Mouse (Mus musculus) limb, embryonic 14.5 days (tissue): ENCODE results near the gene Prap1. TPM values are rescaled to one million over a fixed set of nuclear protein-coding genes. Genes with fewer than 3 reads are reported as not detected.
A peak's percentile ranks its signal among the peaks of the same experiment; 100 is the strongest.

Experiments used
- ATAC-seq: fragments of 200-750 bp; cut with Nextera tagmentation; 2 replicates; pipeline ENCODE4 v1.8.0; 2017; ENCODE audit warnings: low read depth, moderate number of reproducible peaks, moderate TSS enrichment; ENCODE audit not compliant: low FRiP score
- DNase-seq: peaks from one replicate; pipeline ENCODE4 v3.0.0-alpha.2; 2015; ENCODE audit warnings: low spot score
- H3K27ac ChIP-seq: fragments of 300-500 bp; sonication (generic); replicated peaks from 2 replicates; pipeline ENCODE4 v1.5.1; 2014; ENCODE audit warnings: low read depth, mild to moderate bottlenecking, low read length, moderate library complexity, mixed read lengths
- H3K27me3 ChIP-seq: fragments of 300-500 bp; sonication (generic); 2 replicates; pipeline ENCODE4 v1.6.1; 2014; ENCODE audit warnings: low read length, mixed read lengths; ENCODE audit not compliant: control insufficient read depth, insufficient read depth
- H3K36me3 ChIP-seq: fragments of 300-500 bp; sonication (generic); 2 replicates; pipeline ENCODE4 v1.6.1; 2014; ENCODE audit warnings: mild to moderate bottlenecking, low read length, moderate library complexity, mixed read lengths; ENCODE audit not compliant: control insufficient read depth, insufficient read depth
- H3K4me1 ChIP-seq: fragments of 300-500 bp; sonication (generic); 2 replicates; pipeline ENCODE4 v1.6.1; 2014; ENCODE audit warnings: antibody characterized with exemption, low read length, mixed read lengths; ENCODE audit not compliant: control insufficient read depth, insufficient read depth
- H3K4me2 ChIP-seq: fragments of 300-500 bp; sonication (generic); replicated peaks from 2 replicates; pipeline ENCODE4 v1.6.1; 2014; ENCODE audit warnings: low read depth, mild to moderate bottlenecking, low read length, moderate library complexity; ENCODE audit not compliant: severe bottlenecking
- H3K4me3 ChIP-seq: fragments of 300-500 bp; sonication (generic); replicated peaks from 2 replicates; pipeline ENCODE4 v1.5.1; 2014; ENCODE audit warnings: low read length
- H3K9ac ChIP-seq: fragments of 300-500 bp; sonication (generic); 2 replicates; pipeline ENCODE4 v1.6.1; 2014; ENCODE audit warnings: mild to moderate bottlenecking, low read depth, low read length, moderate library complexity; ENCODE audit not compliant: severe bottlenecking
- H3K9me3 ChIP-seq: fragments of 300-500 bp; sonication (generic); 2 replicates; pipeline ENCODE4 v1.6.1; 2016; ENCODE audit warnings: low read length; ENCODE audit not compliant: control insufficient read depth
- POLR2A ChIP-seq: fragments of 200-500 bp; IDR thresholded peaks from 2 replicates; pipeline ENCODE4 v1.8.0; 2012; ENCODE audit warnings: inconsistent platforms, mild to moderate bottlenecking, moderate library complexity, borderline replicate concordance; ENCODE audit not compliant: insufficient read depth, insufficient read length; ENCODE audit errors: extremely low read depth
- WGBS: fragments of 180-500 bp; shearing (Covaris S2); extraction: QIAGEN DNeasy Blood & Tissue Kit; methylation state at CpG from one replicate; pipeline ENCODE4 v1.1.7; 2014; 5-methylcytosine and 5-hydroxymethylcytosine counted together
- polyA plus RNA-seq, 2 experiments: library from polyadenylated mRNA; depleted of rRNA in 1 of 2; stranded (reverse) in 1 of 2; unstranded in 1 of 2; fragments of >200 nt; fragmentation: Nextera tagmentation in 1 of 2; extraction: Ambion mirVana in 1 of 2; gene quantifications; 2 replicates each; pipeline versions ENCODE4 v1.2.1 to v1.2.3; 2012 to 2014

The Prap1 gene
- polyA plus RNA-seq, 2 experiments, result 0.33 to 0.80 TPM

DNA sequence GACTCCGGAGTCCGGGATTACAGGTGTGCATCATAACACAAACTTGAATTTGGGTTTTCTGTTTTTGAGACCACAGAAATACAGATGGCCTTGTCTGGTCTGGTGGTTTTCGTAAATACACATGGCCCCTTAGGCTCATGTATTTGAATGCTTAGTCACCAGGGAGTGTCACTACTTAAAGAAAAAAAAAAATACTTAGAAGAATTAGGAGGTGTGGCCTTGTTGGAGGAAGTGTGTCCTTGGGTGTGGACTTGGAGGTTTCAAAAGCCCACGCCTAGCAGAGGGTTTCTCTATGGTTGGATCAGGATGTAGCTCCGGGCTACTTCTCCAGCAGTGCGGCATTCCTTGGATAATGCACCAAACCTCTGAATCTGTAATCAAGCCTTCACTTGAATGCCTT, 15.5 kb upstream of the Prap1 start:
- Histone ChIP-seq H3K27ac (no peak overlapping the region), H3K9me3 (no peaks in the 10 kb centered on the region), H3K9ac (no peak overlapping the region), H3K4me1 (no peaks in the 10 kb centered on the region), H3K36me3 (no peaks in the 10 kb centered on the region), H3K4me2 (no peak overlapping the region), H3K27me3 (peaks cover 24% of the 10 kb centered on the region), H3K4me3 (no peak overlapping the region)
- WGBS, result 65% methylated on average over 6 of the region's 6 CpGs
- no peak for ATAC-seq
- TF ChIP-seq POLR2A, result no peak
- no peak for DNase-seq

DNA sequence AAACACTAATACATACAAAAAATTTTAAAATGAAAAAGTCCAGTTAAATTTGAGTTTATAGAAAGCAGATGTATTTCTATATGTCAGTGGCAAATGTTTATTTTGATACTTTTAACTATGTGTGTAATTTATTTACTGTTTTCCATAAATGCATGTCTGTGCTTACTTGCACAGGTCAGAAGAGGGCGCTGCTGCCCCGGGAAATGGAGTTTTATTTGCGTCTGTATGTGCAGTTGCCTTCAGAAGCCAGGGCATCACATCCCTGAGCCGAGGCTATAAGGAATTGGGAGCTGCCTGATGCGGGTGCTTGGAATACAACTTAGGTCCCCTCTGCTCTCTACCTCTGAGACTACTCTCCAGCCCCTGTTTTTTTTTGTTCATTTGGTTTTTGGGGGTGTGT, 14.5 kb upstream of the Prap1 start:
- 6% methylated on average over 5 of the region's 5 CpGs for WGBS
- TF ChIP-seq POLR2A, result no peak

DNA sequence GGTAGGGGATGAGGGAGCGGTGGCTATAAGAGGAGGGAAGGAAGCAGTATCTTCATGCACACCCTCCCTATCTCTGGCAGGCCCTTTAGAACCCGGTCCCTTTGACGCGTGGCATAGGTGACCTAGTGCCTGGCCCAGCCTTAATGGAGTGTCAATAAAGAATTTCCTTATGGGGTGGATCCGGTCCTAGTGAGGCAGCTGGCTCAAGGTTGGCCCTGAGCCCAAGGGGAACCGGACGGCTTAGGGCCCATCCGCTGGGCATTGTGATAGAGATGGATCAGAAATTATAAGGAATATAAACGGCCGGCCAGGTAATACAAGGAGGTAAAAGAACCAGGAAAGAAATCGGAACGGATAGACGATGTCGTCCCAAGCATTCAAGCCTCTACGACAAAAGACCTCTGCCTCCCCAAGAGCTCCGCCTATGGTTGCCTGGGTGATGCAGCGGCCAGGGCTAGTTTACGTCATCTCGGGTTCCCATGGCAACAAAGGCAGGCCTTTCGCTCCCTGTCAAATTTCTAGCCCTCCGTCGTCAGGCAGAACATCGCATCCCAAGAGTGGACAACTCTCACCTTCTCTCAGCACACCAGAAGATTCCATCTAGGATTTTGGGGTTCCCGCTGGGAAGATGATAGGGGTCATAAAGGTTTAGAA, 12.6 kb upstream of the Prap1 start:
- H3K27me3 ChIP-seq, result peaks cover 24% of the 10 kb centered on the region
- DNase-seq (peak; percentile 81), ATAC-seq (peak; percentile 82)
- H3K9ac ChIP-seq, result peak overlapping the region; percentile 25; the same call in 1 of the 2 replicates
- H3K4me1 ChIP-seq, result no peaks in the 10 kb centered on the region
- WGBS, result 3% methylated on average over 24 of the region's 24 CpGs
- TF ChIP-seq POLR2A, result no peak
- H3K4me2 ChIP-seq, result peak overlapping the region; percentile 46
- peak overlapping the region; percentile 27 for H3K4me3 ChIP-seq
- H3K9me3 ChIP-seq, result no peaks in the 10 kb centered on the region
- no peak overlapping the region for H3K27ac ChIP-seq
- no peaks in the 10 kb centered on the region for H3K36me3 ChIP-seq

More for the DNA sequence above, 14.5 kb upstream of the Prap1 start:
- H3K9me3 ChIP-seq, result no peaks in the 10 kb centered on the region
- no peak overlapping the region for H3K4me2 ChIP-seq
- H3K36me3 ChIP-seq, result no peaks in the 10 kb centered on the region
- no peak overlapping the region for H3K9ac ChIP-seq
- no peak overlapping the region for H3K4me3 ChIP-seq
- no peaks in the 10 kb centered on the region for H3K4me1 ChIP-seq
- no peak overlapping the region for H3K27ac ChIP-seq
- H3K27me3 ChIP-seq, result peaks cover 24% of the 10 kb centered on the region
- ATAC-seq (no peak), DNase-seq (peak; percentile 54)

DNA sequence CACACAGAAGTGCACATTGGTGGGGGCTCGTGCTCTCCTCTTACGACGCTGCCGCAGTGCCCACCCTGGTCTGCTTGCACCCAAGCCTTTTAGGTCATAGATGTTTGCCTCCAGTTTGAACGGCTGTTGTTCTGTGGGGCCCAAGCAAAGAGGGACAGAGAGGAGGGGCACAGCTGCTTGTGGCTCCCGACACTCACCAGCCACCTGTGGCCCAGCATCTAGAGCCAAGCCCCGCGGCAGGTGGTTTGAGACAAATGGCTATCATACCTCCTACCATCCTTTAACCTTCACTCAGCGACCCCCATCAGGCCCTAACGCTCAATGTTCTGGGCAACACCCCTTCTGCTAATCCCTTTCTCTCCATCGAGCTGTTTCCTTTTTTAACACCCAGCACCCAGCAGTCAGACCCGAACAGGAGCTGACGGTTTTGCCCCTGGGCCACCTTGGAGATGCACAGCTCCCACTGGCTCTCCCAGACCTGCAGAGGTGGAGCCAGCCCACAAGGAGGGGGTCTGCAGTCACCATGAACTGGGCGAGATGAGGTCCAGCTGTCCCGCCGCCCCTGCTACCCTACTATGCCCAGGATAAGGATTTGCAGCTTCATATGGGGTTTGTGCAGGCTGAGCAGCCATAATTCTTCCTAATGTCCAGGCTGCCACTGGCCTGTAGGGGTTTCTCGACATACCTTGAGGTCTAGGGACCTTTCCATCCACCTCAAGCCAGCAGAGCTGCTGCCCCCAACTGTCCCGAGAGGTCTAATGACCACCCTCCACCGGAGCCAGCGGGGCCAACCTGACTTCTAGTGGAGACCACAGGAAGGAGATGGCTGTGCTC, 11.6 kb upstream of the Prap1 start:
- DNase-seq, result no peak
- Histone ChIP-seq H3K4me1 (no peaks in the 10 kb centered on the region), H3K9me3 (no peaks in the 10 kb centered on the region), H3K36me3 (no peaks in the 10 kb centered on the region), H3K27me3 (peaks cover 24% of the 10 kb centered on the region), H3K27ac (no peak overlapping the region), H3K4me3 (no peak overlapping the region), H3K4me2 (no peak overlapping the region), H3K9ac (no peak overlapping the region)
- no peak for TF ChIP-seq POLR2A
- ATAC-seq, result no peak
- WGBS, result 22% methylated on average over 20 of the region's 20 CpGs

DNA sequence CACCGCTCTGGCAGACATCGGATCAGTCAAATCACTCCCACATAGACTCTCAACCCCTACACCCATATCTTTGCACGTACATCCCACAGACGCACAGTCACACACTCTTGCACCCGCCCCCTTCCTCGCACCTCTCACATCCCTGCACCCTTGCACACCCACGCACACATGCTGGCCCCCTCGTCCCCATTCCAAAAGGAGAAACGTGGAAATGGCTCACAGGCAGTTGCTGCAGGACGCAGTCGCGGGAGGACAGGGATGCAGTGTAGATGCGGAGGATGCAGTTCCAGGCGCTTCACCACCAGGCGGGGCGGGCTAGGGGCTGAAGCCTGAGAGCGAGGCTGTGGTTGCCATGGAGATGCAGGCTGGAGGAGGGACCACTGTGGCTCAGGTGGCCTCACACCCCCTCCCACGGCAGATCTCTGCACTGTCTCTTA, 10.9 kb upstream of the Prap1 start, which contains the start of gene Caly:
Gene Caly, minus strand, starts transcription at position 307 of the 437 bp plus-strand sequence.
- DNase-seq, result peak; percentile 32
- WGBS, result 11% methylated on average over 18 of the region's 18 CpGs
- no peaks in the 10 kb centered on the region for H3K4me1 ChIP-seq
- no peaks in the 10 kb centered on the region for H3K9me3 ChIP-seq
- H3K4me2 ChIP-seq, result no peak within 1 kb of the TSS
- H3K27ac ChIP-seq, result no peak within 1 kb of the TSS
- no peaks in the 10 kb centered on the region for H3K36me3 ChIP-seq
- no peak within 1 kb of the TSS for H3K4me3 ChIP-seq
- H3K9ac ChIP-seq, result no peak within 1 kb of the TSS
- ATAC-seq, result peak; percentile 58; the same call in 1 of the 2 replicates
- no peak for TF ChIP-seq POLR2A
- H3K27me3 ChIP-seq, result peaks cover 24% of the 10 kb centered on the region
